ENCODE assay signal across 8 mouse cellular contexts in the genomic region with DNA sequence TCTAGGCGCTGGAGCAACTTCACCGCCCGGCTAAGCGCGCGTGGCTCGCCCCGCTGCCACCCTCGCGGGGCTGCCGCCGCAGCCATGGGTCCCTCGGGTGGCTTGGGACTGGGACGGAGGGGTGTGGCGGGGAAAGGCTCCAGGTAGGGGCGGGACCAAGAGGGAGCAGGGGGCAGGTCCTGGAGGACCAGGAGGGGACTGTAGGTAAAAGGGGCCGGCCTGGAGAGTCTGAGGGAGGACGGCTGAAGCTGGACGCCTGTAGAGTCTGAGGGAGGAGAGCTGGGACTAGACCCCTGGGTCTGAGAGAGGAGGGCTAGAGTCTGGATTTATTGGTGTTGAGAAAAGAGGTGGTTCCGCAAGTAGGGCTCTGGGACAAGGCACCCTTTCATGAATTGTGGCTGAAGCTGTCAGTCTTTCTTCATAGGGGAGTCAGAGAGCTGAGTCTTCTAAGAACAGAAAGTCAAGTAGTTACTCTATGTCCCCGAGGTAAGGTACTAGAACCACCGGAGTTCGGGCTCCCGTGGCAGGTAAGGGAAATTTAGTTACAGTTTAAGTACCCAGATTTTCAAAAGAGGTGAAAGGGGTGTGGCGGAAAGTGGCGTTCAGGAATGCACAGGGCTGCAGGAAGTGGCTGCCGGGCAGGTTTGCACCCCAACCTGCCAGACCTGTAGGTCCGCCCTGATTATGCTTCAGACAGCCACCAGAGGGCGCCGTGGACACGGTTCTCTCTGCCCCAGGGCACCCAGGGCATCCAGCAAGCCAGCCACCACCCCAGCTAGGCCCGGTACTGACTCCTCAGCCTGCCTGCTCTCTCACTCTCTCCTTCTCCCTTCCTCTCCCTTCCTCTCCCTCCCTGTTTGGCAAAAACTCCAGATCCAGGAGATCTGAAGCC. TPM values are rescaled to one million over a fixed set of nuclear protein-coding genes. Genes with fewer than 3 reads are reported as not detected.
DNase-seq lines count a peak whose midpoint lies in the region; ATAC-seq and TF ChIP-seq lines count a peak whose summit lies in the region.

A gene (minus strand): TSS at position 113 of the 892 bp plus-strand sequence.

- no peak for TF ChIP-seq EP300 in liver, embryonic 14.5 days (IDR thresholded peaks at IDR 0.05; ENCODE audit: low read depth)

- H3K4me3 ChIP-seq in intestine, postnatal 0 days (ENCODE audit: low read depth, low read length), result peak within 1 kb of the TSS; percentile 53
- peak within 1 kb of the TSS in 1 of 2 experiments; percentile 21; a peak in 2 of 4 replicates for H3K4me3 ChIP-seq in liver, embryonic 14.5 days (ENCODE audit: insufficient read depth in 1 of 2, low read depth in 2 of 2, low read length in 2 of 2)
- H3K4me3 ChIP-seq in neural tube, embryonic 12.5 days, result no peak within 1 kb of the TSS

- no peaks in the 10 kb centered on the region for H3K36me3 ChIP-seq in intestine, postnatal 0 days (ENCODE audit: control insufficient read depth, insufficient read depth)
- no peaks in the 10 kb centered on the region for H3K36me3 ChIP-seq in liver, embryonic 14.5 days (replicated peaks; ENCODE audit: control insufficient read depth, insufficient read depth, low read depth)
- H3K36me3 ChIP-seq in neural tube, embryonic 12.5 days, result no peaks in the 10 kb centered on the region

- peaks cover 5% of the 10 kb centered on the region; the same call in 1 of the 2 replicates for H3K27me3 ChIP-seq in intestine, postnatal 0 days (replicated peaks; ENCODE audit: control insufficient read depth, insufficient read depth, low read length)
- peaks cover 12% of the 10 kb centered on the region for H3K27me3 ChIP-seq in liver, embryonic 14.5 days (ENCODE audit: control insufficient read depth, insufficient read depth, low read length)
- H3K27me3 ChIP-seq in neural tube, embryonic 12.5 days (replicated peaks), result peaks cover 25% of the 10 kb centered on the region

- peak within 1 kb of the TSS; percentile 90 for H3K27ac ChIP-seq in intestine, postnatal 0 days (ENCODE audit: low read depth, low read length)
- no peak within 1 kb of the TSS for H3K27ac ChIP-seq in liver, embryonic 14.5 days
- no peak within 1 kb of the TSS for H3K27ac ChIP-seq in neural tube, embryonic 12.5 days

- peak within 1 kb of the TSS; percentile 87 for H3K9ac ChIP-seq in intestine, postnatal 0 days (ENCODE audit: low read depth, low read length)
- no peak within 1 kb of the TSS for H3K9ac ChIP-seq in liver, embryonic 14.5 days (replicated peaks)
- no peak within 1 kb of the TSS for H3K9ac ChIP-seq in neural tube, embryonic 12.5 days

- 0 out of 2 replicates have a peak, but pooled peaks cover 3% of the 10 kb centered on the region for H3K4me1 ChIP-seq in intestine, postnatal 0 days (replicated peaks; ENCODE audit: control insufficient read depth, insufficient read depth, low read length)
- H3K4me1 ChIP-seq in liver, embryonic 14.5 days (replicated peaks; ENCODE audit: control insufficient read depth in 2 of 2, insufficient read depth in 2 of 2, low read length in 1 of 2), result no peaks in the 10 kb centered on the region
- no peaks in the 10 kb centered on the region for H3K4me1 ChIP-seq in neural tube, embryonic 12.5 days

- H3K9me3 ChIP-seq in intestine, postnatal 0 days (ENCODE audit: control insufficient read depth), result no peaks in the 10 kb centered on the region
- no peaks in the 10 kb centered on the region for H3K9me3 ChIP-seq in liver, embryonic 14.5 days (ENCODE audit: control insufficient read depth, low read length)
- H3K9me3 ChIP-seq in neural tube, embryonic 12.5 days, result no peaks in the 10 kb centered on the region

- WGBS in intestine, postnatal 0 days, result 2% methylated on average over 31 of the region's 32 CpGs
- 2% methylated on average over 31 of the region's 32 CpGs for WGBS in liver, embryonic 14.5 days (ENCODE audit: insufficient replicate concordance)
- 2% methylated on average over 32 of the region's 32 CpGs for WGBS in neural tube, embryonic 12.5 days

- peak within 1 kb of the TSS; percentile 78 for H3K4me2 ChIP-seq in intestine, postnatal 0 days (replicated peaks; ENCODE audit: low read depth)
- peak within 1 kb of the TSS; percentile 48 for H3K4me2 ChIP-seq in liver, embryonic 14.5 days (ENCODE audit: low read depth)
- no peak within 1 kb of the TSS for H3K4me2 ChIP-seq in neural tube, embryonic 12.5 days (replicated peaks)

- ATAC-seq in granulocyte monocyte progenitor cell, adult 5-6 weeks (replicated peaks; ENCODE audit: poor library complexity, severe bottlenecking), result peak; percentile 92
- ATAC-seq in intestine, postnatal 0 days, result peak; percentile 88
- peak; percentile 67 for ATAC-seq in liver, embryonic 14.5 days (ENCODE audit: insufficient read depth)
- ATAC-seq in neural tube, embryonic 12.5 days (ENCODE audit: low FRiP score, low read depth), result peak; percentile 41; the same call in 1 of the 2 replicates

- peak; percentile 82 for DNase-seq in 3T3-L1 (ENCODE audit: low read depth, low spot score)
- DNase-seq in R1 (ENCODE audit: low read depth, low spot score), result peak; percentile 92
- peak; percentile 81 for DNase-seq in embryo, embryonic 10 days (ENCODE audit: low spot score)
- no peak for DNase-seq in liver, embryonic 14.5 days (ENCODE audit: low read depth in 3 of 3, low spot score in 3 of 3)
- DNase-seq in thymus, adult 18-20 months, result peak; percentile 72 to 79

- TF ChIP-seq CTCF in intestine, postnatal 0 days (IDR thresholded peaks at IDR 0.05; ENCODE audit: low read depth), result peak; percentile 95
- peak; percentile 93 for TF ChIP-seq CTCF in liver, embryonic 14.5 days (IDR thresholded peaks at IDR 0.05; ENCODE audit: low read depth)

RNA-seq across cellular contexts. Expression of the gene that starts here (rescaled TPM):
- not detected in 2 replicates for total RNA-seq in granulocyte monocyte progenitor cell, adult 5-6 weeks (2014; fragmentation: Nextera tagmentation)
- not detected in 2 replicates for total RNA-seq in granulocyte monocyte progenitor cell, adult 5-6 weeks (2017)
- polyA plus RNA-seq in intestine, postnatal 0 days (2015; fragmentation: Nextera tagmentation; extraction: Ambion mirVana), result 54.8 and 56.5 TPM in 2 replicates
- 0.95 and 1.2 TPM in 2 replicates for polyA plus RNA-seq in liver, embryonic 14.5 days (2012; rRNA removed)
- polyA plus RNA-seq in liver, embryonic 14.5 days (2014; fragmentation: Nextera tagmentation; extraction: Ambion mirVana), result 1.1 and 1.3 TPM in 2 replicates
- 0.73 and 0.87 TPM in 2 replicates for polyA plus RNA-seq in neural tube, embryonic 12.5 days (2016; fragmentation: Nextera tagmentation; extraction: Ambion mirVana)

Comparison
In these comparisons a context has a peak if more than half of its experiments do, and no peak if none do; other contexts are left out.
1. RNA of the gene that starts here (polyA plus RNA-seq): 54.8 to 56.5 TPM in intestine, postnatal 0 days; 0.95 to 1.3 TPM in liver, embryonic 14.5 days and 0.73 to 0.87 TPM in neural tube, embryonic 12.5 days; every median in the first group is over 10 times any median in the second.
2. Peak in ATAC-seq in granulocyte monocyte progenitor cell, adult 5-6 weeks; RNA of the gene not detected or under 1 TPM.
3. Peak in ATAC-seq in neural tube, embryonic 12.5 days; RNA of the gene not detected or under 1 TPM.
4. DNase-seq: peak in 3T3-L1 (single experiment), R1 (single experiment), embryo, embryonic 10 days (single experiment) and thymus, adult 18-20 months (2 of 2); none in liver, embryonic 14.5 days (0 of 3).
5. ATAC-seq: peak in every context shown above with its lines; median percentile 92 in granulocyte monocyte progenitor cell, adult 5-6 weeks; 88 in intestine, postnatal 0 days; 67 in liver, embryonic 14.5 days; 41 in neural tube, embryonic 12.5 days.